Mouse (Mus musculus) retina, postnatal 1 day (tissue): ENCODE results near the gene Sumo1.
"Not testable (repeated sequence)": the region's sequence is repeated elsewhere in the genome, so short reads cannot be mapped to it uniquely, and the experiment has no call there.

Source experiments
- DNase-seq: peaks from one replicate; pipeline ENCODE4 v3.0.0-alpha.2; 2012

The Sumo1 gene

DNA sequence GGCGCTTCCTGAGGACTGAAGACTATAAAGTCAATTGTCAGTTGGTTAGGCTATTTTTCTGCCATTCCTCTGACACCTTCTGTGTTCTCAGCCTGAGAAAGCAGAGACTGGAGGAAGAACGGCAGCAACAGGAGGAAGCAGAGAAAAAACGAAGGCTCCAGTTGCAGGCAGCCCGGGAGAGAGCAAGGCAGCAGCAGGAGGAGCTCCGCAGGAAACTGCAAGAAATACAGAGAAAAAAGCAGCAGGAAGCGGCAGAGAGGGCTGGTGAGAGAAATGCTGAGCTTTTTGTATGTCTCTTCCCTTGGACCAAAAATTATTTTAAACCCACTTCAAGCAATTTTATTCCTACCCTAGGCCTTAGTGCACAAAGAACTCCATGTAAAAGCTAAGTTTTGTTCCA, 37.6 kb downstream of the Sumo1 start:
- no peak for DNase-seq

DNA sequence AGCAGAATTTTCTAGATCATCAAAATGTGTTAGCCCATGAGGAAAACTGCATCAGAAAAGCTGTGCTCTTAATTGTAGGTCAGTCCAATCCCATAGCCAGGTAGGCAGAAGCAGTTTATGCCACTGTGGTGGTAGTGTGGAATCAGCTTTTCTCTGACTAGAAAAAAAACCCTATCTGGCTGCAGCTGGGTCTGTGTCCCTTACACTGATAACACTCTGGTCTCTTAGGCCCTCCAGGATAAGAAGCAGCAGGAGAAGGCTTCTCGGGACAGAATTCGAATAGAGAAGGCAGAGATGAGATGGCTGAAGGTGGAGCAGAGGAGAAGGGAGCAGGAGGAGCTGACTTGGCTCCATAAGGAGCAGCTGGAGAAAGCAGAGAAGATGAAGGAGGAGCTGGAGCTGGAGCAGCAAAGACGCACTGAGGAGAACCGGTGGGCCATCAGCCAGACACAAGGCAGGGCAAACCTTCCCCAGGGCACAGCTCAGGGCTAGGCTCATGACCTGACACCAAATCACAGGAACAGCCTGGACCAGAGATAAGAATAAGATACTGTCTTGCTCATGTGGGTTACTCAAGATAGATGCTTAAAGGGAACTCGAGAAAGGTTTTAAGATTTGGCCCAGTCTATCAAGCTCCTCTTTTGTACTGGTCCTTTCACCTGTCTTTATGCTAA, 38.5 kb downstream of the Sumo1 start:
- no peak for DNase-seq

DNA sequence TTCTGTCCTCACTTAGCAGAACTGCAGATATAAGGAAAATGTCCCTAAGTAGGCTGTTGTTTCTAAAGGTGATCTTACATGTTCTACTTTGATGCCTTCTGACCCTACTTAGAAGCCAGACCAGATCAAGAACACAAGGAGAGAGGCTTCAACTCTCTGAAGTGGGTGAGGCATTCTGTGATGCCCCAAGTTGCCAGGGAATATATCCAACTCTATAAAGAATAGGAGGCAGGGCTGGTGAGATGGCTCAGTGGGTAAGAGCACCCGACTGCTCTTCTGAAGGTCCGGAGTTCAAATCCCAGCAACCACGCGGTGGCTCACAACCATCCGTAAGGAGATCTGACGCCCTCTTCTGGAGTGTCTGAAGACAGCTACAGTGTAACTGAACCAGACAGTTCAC, 40.3 kb downstream of the Sumo1 start:
- not testable (repeated sequence) for DNase-seq

DNA sequence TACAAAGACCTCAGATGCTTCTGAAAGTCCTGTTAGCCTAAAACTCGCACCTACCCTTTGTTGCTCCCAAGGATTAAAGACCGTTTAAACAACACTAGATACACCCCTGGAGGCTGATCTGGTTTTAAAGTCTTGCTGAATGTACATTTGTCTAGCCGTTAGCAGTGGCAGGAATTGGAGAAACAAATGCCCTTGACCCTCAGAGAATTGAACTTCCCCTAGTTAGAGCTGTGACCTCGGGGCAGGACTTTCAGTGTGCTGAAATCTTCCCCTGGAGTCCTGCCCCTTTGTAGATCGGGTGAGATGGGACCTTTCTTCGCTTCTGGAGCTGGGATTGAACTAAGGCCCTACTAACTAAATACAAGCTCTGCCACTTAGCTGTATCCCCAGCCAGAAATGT, 41.4 kb downstream of the Sumo1 start:
- DNase-seq: no peak

DNA sequence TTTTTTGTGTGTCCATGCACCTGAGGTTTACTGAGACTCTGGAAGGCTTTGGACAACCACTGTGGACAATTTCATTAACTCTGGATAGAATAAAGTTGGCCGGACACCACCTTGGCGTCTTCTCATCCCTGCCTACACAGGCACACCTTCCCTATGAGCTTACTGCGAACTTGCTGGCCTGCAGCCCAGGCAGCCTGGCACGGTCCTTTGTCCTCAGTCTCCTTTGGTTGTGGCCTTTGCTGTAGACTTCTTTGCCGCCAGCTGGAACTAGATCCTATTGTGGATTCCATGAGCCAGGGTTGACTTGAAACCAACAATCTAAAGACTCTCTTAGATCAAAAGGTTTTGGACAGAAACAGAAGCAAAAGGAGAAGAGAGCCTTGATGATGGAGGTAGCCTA, 45.2 kb downstream of the Sumo1 start:
- DNase-seq: no peak

DNA sequence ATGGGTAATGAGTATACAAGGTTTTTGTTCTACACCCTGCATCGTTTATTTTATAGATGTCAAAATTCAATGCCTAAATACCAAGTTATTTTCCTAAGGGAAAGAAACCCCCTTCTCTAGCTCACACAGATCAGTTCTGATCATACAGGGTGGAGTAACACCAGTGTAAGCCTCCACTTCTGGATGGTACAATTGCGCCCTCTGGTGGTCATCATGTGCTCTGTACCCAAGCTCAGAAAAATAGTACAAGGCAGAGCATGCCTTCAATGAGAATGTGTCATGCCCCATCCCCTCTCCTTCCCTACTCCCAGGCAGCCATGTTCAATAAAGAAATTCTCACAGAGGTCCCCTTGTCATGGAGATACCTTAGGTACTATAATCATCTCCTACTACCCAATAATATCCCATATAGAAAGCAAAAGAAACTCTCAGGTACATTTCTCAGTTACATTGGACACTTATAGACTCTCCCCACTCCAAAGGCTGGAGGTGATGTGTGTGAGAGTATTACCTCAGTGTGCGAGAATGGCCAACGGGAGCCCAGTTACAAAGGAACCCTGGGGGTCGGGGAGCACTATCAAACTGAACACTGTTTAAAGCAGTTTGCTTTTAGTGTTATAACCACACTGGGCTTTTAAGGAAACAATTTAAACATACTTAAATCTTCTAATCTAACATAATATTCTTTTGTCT, 47.2 kb downstream of the Sumo1 start:
- peak; percentile 88 for DNase-seq

DNA sequence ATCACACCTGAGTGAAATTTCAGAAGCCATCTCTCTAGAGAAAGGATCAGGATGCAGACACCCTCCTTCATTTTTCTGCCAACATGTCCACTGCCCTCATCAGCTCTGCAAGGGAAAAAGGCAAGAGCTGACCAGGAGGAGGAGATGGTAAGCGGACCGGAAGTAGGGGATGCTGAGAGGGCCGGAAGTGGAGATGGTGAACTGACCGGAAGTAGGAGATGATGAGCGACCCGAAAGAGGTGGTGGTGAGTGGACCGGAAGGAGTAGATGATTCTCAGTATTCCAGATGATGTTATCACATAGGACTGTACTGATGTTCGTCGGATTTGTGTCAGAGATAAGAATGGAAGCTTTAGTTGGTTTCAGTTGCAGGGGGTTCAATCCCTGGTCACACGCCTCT, 51.4 kb downstream of the Sumo1 start:
- DNase-seq: no peak

DNA sequence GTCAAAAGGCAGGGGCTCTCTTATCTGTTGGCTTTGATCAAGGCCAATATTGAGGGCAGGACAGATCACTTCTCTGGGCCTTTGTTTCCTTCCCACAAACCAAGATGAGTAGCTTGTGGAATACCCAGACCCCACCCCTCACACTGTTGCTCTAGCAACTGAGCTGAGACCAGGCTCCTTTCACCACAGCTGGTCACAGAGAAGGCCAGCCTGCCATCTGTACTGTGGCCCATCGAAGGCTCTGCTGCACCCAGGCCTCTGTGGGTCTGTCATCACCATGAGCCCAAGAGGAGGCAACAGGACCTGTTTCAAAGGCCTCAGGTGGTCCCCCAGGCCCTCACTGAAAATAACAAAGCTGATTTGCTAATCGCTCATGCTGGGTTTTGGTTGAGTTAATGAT, 55.6 kb downstream of the Sumo1 start:
- no peak for DNase-seq

DNA sequence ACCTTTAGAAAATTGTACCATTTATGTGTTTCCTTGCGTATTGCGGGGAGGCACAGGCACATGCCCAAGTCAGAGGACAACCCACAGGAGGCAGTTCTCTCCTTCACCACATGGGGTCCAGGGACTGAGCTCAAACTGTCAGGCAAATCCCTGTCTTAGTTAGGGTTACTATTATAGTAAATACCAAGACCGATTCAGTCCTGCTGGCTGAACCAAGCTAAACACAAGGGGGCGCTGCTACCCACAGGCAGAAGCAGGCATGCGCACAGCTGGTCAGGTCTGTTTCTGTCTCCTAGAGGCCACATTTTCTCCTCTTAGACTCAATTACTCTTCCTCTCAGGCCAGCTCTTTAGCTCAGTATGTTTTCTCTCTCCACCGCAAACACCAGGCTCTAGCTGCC, 56.8 kb downstream of the Sumo1 start:
- DNase-seq: peak; percentile 74

DNA sequence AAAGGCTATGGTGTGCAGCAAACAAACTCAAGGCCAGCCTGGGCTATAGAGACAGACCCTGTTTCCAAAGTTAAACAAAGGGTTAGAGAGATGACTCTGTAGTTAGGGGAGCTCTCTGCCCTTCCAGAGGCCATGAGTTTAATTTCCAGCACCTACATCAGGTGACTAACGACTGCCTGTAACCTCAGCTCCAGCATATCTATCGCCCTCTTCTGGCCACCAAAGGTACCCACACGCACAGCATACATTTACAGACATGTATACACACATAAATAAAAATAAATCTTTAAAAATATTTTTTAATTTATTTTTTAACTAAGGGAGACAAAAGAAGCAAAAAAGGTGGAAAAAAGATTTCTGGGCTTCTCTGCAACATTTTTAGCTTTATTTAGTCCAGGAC, 59.7 kb downstream of the Sumo1 start:
- no peak for DNase-seq

DNA sequence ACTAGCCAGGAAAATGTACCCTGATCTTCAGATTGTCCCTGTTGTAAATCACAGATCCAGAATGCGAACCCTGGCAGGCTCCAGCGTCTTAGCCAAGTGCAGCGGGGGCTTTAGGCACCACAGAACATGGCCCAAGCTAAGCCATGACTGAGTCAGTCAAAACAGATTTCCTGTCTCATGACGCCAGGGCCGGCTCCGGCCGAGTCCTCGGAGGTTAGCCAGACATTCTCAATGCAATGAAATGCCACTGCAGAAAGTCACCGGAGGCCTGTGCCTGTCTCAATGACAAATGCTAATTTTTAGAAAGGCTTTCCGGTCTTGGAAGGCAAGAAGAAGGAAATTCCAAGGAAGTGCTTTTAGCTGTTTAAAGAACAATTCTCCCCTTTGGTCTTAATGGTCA, 60.7 kb downstream of the Sumo1 start:
- no peak for DNase-seq

DNA sequence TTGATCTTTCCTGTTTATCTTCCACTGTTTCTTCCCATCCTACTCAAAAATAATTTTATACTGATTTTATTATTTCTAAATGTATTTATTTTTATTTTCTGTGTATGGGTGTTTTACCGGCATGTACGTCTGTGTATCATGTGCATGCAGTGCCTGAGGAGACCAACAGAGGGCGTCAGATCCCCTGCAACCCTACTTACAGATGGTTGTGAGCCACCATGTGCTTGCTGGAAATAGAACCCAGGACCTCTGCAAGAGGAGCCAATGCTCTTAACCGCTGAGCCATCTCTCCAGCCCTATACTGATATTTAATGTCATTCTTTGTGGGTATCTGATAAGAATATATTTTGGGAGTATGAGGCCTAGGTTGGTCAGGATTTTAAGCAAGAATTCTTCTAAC, 61.2 kb downstream of the Sumo1 start:
- DNase-seq: no peak

DNA sequence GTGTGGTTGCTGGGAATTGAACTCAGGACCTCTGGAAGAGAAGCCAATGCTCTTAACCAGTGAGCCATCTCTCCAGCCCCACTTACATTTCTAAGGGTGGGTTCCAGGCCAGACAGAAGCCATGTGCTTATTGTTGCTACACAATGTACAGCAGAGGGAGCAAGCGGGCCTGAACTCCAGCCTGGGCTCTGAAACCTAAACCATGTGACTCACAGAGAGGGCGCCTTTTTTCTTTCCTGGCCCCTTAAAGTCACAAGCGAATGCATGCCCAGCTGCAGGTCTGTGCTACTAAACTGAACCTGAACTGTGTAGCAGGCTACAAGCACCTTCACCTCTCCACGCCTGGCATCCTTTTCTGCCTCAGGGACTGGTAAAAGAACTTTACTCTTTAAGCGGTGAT, 61.7 kb downstream of the Sumo1 start:
- peak; percentile 29 for DNase-seq

DNA sequence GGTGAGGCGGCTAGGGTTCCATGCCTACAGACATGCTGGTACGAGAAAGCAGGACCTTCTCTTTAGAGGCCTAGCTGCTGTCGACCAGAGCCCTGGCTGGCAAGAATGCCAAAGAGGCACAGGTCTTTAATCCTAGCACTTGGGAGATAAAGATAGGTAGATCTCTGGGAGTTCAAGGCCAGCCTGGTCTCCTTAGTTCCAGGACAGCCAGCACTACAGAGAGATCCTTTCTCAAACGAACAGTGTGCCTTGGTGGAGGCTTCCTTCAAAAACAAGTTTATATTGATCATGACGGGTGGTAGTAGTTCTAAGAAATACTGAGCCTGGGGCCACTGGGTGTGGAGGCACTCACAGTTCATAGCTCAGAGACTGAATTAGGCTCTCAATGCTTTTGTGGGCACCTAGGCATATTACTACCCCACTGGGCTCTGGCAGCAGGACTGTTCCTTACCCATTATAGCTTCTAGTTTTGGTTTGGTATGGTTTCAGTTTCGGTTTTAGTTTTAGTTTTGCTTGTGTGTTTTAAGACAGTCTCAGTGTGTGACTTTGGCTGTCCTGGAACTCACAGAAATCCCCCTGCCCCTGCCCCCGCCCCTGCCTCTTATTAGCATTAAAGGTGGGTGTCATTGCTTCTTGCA, 62.4 kb downstream of the Sumo1 start:
- no peak for DNase-seq

DNA sequence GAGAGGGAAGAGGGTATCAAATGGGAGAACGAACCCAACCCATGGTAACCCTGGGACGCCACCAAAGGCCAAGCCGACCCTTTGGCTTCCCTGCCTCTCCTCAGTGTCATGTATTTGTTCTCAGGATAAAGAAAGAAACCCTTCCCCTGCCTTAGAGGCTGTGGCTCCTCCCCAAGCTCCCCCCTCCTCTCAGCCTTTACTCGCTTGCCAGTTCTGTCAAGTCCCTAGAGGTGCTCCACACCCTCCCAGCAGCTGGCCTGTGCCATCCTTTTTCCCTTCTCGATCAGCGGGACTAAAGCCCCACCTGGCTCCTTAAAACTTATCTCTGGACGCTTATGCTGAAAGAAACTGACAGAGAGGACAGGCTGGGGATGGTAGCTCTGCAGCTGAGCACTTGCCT, 63.6 kb downstream of the Sumo1 start:
- DNase-seq: no peak

DNA sequence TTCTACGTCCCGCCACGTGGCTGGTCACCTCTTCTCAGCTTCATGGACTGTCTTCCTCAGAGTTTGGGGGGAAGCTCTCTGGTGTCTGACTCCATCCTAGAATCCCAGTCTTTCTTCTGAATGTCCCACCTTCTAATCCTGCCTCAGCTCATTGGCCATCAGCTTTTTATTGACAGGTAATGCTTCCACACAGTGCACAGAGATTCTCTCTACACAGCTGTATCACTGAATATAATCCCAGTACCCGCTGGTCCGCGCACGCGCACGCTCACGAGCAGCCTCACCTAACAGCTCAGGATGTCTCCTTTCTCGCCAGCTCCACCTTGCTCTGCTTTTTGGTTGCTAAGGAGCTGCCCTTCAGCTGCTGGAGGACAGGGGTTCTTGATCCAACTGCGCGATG, 64.2 kb downstream of the Sumo1 start:
- no peak for DNase-seq

DNA sequence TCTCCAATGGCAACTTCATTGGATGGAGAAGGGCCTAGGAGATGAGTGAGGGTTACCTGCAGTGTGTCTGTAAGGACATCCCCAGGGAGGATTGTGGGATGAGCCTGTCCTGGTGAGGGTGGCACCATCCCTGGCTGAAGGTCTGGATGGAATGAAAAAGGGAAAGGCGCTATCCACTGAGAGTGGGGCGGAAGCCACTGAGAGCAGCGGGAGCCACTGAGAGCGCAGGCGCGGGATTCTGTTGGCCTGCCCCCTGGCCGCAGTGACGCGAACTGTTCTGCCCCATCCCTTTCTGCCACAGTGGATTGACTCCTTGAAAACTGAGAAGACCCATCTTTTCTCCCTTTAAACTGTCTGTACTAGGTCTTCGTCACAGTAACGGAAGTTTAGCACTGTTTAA, 66.7 kb downstream of the Sumo1 start:
- peak; percentile 64 for DNase-seq

DNA sequence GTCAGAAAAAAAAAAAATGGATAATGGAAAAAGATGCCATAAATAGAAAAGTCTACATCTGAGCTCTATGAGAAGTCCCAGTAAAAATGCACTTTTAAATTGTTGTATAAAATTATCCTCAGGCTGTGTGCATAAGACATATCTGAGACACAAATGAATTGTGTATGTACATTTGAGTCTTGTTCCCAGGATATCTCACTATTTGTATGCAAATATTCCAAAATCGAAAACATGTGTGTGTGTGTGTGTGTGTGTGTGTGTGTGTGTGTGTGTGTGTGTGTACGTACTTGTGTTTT, 67.3 kb downstream of the Sumo1 start:
- no peak for DNase-seq

DNA sequence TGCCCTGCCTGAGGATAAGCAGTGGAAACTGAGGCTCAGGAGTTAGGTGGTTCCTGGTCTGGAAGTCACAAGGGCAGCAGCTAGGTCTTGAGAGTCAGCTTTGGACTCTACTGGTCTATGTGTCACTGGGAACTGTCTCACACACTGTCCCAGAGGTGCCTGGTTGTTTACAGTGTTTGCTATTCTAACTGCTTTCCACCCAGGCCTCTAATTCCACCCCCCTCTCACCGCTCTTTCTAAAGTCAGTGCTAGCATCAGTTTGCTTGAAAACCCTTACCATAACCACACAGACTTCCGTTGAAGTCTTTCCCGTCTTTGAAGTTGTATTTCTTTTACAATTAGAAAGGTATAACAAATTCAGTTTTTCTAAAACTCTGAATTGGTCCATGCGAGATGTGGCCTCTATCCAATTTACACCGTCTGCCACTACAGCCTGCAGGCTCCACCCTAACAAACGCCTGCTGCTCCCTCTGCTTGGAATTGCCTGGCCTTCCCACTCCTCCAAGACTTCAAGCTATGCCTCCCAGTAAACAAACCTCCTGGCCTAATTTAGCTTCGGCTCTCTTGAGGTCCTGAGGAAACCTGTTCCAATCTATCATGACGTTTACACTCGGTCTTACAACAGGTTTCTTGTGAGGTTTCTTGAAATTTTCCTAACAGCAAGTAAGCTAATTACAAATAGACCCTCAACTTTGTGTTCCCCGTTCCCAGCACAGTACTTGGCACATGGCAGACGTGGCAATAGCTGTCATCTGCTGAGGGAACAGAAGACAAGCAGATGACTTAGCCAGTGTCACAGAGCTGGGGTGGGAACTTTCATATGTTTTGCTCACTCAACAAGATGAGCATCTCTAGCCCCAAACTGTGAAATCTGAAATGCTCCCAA, 67.9 kb downstream of the Sumo1 start:
- DNase-seq: no peak

DNA sequence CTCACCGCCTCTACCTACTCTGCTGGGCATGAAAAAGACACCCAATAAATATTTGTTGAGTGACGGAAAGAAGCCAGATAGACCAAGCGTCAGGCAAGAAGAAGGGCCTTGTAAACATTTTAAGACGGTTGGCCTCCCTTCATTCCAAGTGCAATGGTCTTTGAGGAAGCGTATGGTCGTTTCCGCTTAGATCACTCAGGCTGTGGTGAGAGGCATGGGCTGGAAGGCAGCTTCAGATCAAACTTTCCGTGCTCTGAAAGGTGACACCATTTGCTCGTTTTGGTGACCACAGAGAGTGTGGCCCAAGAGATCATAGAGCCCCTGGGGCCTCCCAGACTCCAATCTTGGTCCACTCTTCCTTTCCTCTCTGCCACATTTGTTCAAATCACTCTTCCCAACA, 75.0 kb downstream of the Sumo1 start:
- DNase-seq: no peak

DNA sequence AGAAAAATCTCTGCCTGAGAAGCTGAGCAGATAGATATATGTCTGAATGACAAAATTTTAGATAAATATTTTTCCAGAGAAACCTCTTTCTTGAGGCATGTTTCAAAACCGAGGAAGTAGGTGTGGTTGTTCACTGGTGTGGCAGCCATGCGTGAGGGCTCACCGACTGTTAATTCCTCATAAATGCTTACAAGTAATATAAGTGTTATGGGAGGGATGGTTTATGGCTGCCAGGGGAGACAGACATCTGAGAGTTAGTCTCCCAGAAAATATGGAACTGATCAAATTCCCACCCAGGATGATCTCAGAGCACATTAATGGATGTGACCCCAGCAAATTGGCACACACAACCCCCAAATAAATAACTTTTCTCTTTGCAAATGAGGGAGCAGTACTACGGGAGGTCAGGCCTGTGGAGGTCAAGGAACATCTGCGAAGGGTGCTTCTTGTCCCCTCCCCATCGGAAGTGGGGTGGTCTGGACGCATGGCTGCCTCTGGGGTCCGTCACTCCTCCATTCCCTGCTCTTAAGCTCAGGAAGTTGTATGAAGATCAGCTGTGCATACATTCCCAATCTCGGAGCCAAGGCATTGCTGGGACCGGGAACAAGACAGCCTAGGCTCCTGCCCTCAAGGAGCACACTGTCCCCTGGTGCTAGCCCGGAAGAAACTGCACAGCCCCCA, 75.9 kb downstream of the Sumo1 start:
- no peak for DNase-seq

DNA sequence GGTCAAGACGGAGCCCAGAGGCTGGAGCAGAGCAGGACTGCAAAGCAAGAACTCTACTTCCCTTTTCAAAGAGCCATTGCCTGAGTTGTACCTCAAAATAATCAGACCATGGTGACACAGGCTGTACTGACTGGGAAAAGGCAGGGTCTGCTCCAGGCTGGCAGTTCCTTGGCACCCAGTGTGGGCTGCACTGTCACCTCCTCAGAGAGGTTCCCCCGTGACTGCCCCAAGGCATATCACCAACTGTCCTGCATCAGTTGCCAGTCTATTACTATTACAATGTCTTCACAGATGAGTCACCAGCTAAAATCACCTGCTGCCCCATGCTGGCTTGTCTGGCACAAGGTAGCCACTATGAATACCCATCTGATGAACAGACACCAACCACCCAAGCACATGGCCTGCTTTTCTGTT, 77.0 kb downstream of the Sumo1 start:
- no peak for DNase-seq

DNA sequence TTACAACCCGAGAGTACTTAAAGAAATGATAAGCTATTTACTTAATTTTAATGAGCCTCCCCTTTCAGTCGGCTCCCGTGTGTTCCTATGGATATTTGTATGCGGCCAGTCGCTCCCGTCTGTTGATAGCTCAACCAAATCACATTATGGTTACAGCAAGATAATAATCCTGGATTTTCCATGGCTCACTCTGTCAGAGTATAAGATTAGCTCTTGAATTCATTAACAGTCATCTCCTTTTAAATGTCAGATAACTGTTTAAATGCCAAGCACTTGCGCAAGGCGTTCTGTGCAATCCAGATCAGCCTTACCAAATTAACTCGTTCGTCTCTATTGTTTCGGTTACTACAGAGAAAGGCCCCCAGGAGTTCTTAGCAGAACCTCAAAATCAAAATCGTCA, 77.8 kb downstream of the Sumo1 start:
- DNase-seq: peak; percentile 61
